Mouse (Mus musculus): Measurements from ENCODE around the gene Galns. TPM values are rescaled to one million over a fixed set of nuclear protein-coding genes. Genes with fewer than 3 reads are reported as not detected.

The Galns gene
- total and polyA plus RNA-seq, 2 experiments from 2014 or later = 10.9 to 12.1 TPM

- Histone ChIP-seq H3K9me3 (ENCODE audit: low read length) (no peaks in the 10 kb centered on the region), H3K27ac (ENCODE audit: low read depth, low read length) (no peak overlapping the region), H3K4me2 (ENCODE audit: low read depth, low read length, poor library complexity, severe bottlenecking) (no peak overlapping the region), H3K9ac (replicated peaks; ENCODE audit: low read length, poor library complexity, severe bottlenecking) (no peak overlapping the region), H3K27me3 (ENCODE audit: insufficient read depth, low read length) (peaks cover 18% of the 10 kb centered on the region; the same call in 1 of the 2 replicates), H3K4me1 (ENCODE audit: insufficient read depth, low read length) (no peaks in the 10 kb centered on the region), H3K36me3 (ENCODE audit: insufficient read depth, low read length) (no peaks in the 10 kb centered on the region), H3K4me3 (ENCODE audit: low read depth, low read length) (no peak overlapping the region)
- TF ChIP-seq CTCF (IDR thresholded peaks at IDR 0.05) = no peak
- WGBS = 81% methylated on average over 3 of the region's 3 CpGs
- no peak for ATAC-seq (ENCODE audit: low FRiP score)
- DNase-seq (ENCODE audit: low spot score) = no peak
Observed at GRCm38 (mm10) chr8:122548891-122549439, 62.3 kb downstream of the Galns start.

- no peaks in the 10 kb centered on the region for H3K36me3 ChIP-seq (ENCODE audit: insufficient read depth, low read length)
- H3K9me3 ChIP-seq (ENCODE audit: low read length) = no peaks in the 10 kb centered on the region
- no peak overlapping the region for H3K4me2 ChIP-seq (ENCODE audit: low read depth, low read length, poor library complexity, severe bottlenecking)
- H3K27me3 ChIP-seq (ENCODE audit: insufficient read depth, low read length) = peaks cover 18% of the 10 kb centered on the region; the same call in 1 of the 2 replicates
- no peak for TF ChIP-seq CTCF (IDR thresholded peaks at IDR 0.05)
- H3K9ac ChIP-seq (replicated peaks; ENCODE audit: low read length, poor library complexity, severe bottlenecking) = no peak overlapping the region
- H3K27ac ChIP-seq (ENCODE audit: low read depth, low read length) = no peak overlapping the region
- H3K4me1 ChIP-seq (ENCODE audit: insufficient read depth, low read length) = no peaks in the 10 kb centered on the region
- H3K4me3 ChIP-seq (ENCODE audit: low read depth, low read length) = no peak overlapping the region
- WGBS = 74% methylated on average over 13 of the region's 13 CpGs
- ATAC-seq (ENCODE audit: low FRiP score) (no peak), DNase-seq (ENCODE audit: low spot score) (no peak)
Observed at GRCm38 (mm10) chr8:122548331-122548730, 62.9 kb downstream of the Galns start.

DNA sequence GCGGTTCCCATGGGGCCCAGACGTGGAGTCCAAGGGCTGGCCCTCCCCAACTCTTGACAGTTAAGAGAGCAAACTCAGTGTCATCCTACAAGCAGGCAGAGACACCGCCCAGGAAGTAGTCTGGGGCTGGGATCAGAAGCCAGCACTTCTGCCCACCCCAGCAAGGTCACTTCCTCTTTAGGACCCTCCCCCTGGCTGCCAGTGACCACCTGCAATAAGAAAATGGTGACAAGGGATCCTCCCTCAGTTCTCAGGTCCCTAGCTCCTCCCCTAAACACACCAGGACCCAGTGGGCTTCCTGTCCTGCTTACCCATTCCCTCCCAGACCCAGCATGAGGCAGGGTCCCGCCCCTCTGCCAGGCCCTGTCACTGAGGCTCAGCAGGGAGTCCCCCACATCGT lies 63.4 kb downstream of the Galns start:
- Histone ChIP-seq H3K36me3 (ENCODE audit: insufficient read depth, low read length) (no peaks in the 10 kb centered on the region), H3K27me3 (ENCODE audit: insufficient read depth, low read length) (peaks cover 18% of the 10 kb centered on the region; the same call in 1 of the 2 replicates), H3K9ac (replicated peaks; ENCODE audit: low read length, poor library complexity, severe bottlenecking) (no peak overlapping the region), H3K27ac (ENCODE audit: low read depth, low read length) (no peak overlapping the region), H3K4me2 (ENCODE audit: low read depth, low read length, poor library complexity, severe bottlenecking) (no peak overlapping the region), H3K4me1 (ENCODE audit: insufficient read depth, low read length) (no peaks in the 10 kb centered on the region), H3K4me3 (ENCODE audit: low read depth, low read length) (no peak overlapping the region), H3K9me3 (ENCODE audit: low read length) (no peaks in the 10 kb centered on the region)
- ATAC-seq (ENCODE audit: low FRiP score) = no peak
- WGBS = 47% methylated on average over 5 of the region's 5 CpGs
- TF ChIP-seq CTCF (IDR thresholded peaks at IDR 0.05) = no peak
- DNase-seq (ENCODE audit: low spot score) = no peak

- Histone ChIP-seq H3K4me3 (ENCODE audit: low read depth, low read length) (no peak overlapping the region), H3K27ac (ENCODE audit: low read depth, low read length) (no peak overlapping the region), H3K9me3 (ENCODE audit: low read length) (no peaks in the 10 kb centered on the region), H3K27me3 (ENCODE audit: insufficient read depth, low read length) (peaks cover 18% of the 10 kb centered on the region; the same call in 1 of the 2 replicates), H3K36me3 (ENCODE audit: insufficient read depth, low read length) (no peaks in the 10 kb centered on the region), H3K4me2 (ENCODE audit: low read depth, low read length, poor library complexity, severe bottlenecking) (no peak overlapping the region), H3K9ac (replicated peaks; ENCODE audit: low read length, poor library complexity, severe bottlenecking) (no peak overlapping the region), H3K4me1 (ENCODE audit: insufficient read depth, low read length) (no peaks in the 10 kb centered on the region)
- ATAC-seq (ENCODE audit: low FRiP score) = no peak
- WGBS = 75% methylated on average over 24 of the region's 24 CpGs
- DNase-seq (ENCODE audit: low spot score) = no peak
- TF ChIP-seq CTCF (IDR thresholded peaks at IDR 0.05) = no peak
Observed at GRCm38 (mm10) chr8:122546811-122547453, 64.3 kb downstream of the Galns start.

GRCm38 (mm10) chr8:122546066-122546755 lies 65.1 kb downstream of the Galns start:
- ATAC-seq (ENCODE audit: low FRiP score) = no peak
- H3K4me1 ChIP-seq (ENCODE audit: insufficient read depth, low read length) = no peaks in the 10 kb centered on the region

GRCm38 (mm10) chr8:122544138-122544537 lies 67.1 kb downstream of the Galns start:
- H3K9ac ChIP-seq (replicated peaks; ENCODE audit: low read length, poor library complexity, severe bottlenecking) = no peak overlapping the region
- no peak for ATAC-seq (ENCODE audit: low FRiP score)
- TF ChIP-seq CTCF (IDR thresholded peaks at IDR 0.05) = no peak
- no peaks in the 10 kb centered on the region for H3K9me3 ChIP-seq (ENCODE audit: low read length)
- DNase-seq (ENCODE audit: low spot score) = no peak
- H3K4me3 ChIP-seq (ENCODE audit: low read depth, low read length) = no peak overlapping the region
- WGBS = 91% methylated on average over 8 of the region's 8 CpGs
- no peak overlapping the region for H3K4me2 ChIP-seq (ENCODE audit: low read depth, low read length, poor library complexity, severe bottlenecking)
- H3K36me3 ChIP-seq (ENCODE audit: insufficient read depth, low read length) = no peaks in the 10 kb centered on the region
- no peaks in the 10 kb centered on the region for H3K4me1 ChIP-seq (ENCODE audit: insufficient read depth, low read length)
- no peak overlapping the region for H3K27ac ChIP-seq (ENCODE audit: low read depth, low read length)
- H3K27me3 ChIP-seq (ENCODE audit: insufficient read depth, low read length) = peaks cover 4% of the 10 kb centered on the region; the same call in 1 of the 2 replicates

More at GRCm38 (mm10) chr8:122546066-122546755, 65.1 kb downstream of the Galns start:
- H3K27ac ChIP-seq (ENCODE audit: low read depth, low read length) = no peak overlapping the region
- H3K9ac ChIP-seq (replicated peaks; ENCODE audit: low read length, poor library complexity, severe bottlenecking) = no peak overlapping the region
- no peak for TF ChIP-seq CTCF (IDR thresholded peaks at IDR 0.05)
- 83% methylated on average over 7 of the region's 7 CpGs for WGBS
- no peaks in the 10 kb centered on the region for H3K36me3 ChIP-seq (ENCODE audit: insufficient read depth, low read length)
- no peaks in the 10 kb centered on the region for H3K9me3 ChIP-seq (ENCODE audit: low read length)
- no peak overlapping the region for H3K4me3 ChIP-seq (ENCODE audit: low read depth, low read length)
- no peak overlapping the region for H3K4me2 ChIP-seq (ENCODE audit: low read depth, low read length, poor library complexity, severe bottlenecking)
- DNase-seq (ENCODE audit: low spot score) = no peak
- H3K27me3 ChIP-seq (ENCODE audit: insufficient read depth, low read length) = peaks cover 11% of the 10 kb centered on the region; the same call in 1 of the 2 replicates

Data from midbrain, postnatal 0 days (tissue).